Mouse (Mus musculus) urinary bladder, postnatal 10 days (tissue): ENCODE measurements at regions not wholly inside any gene's neighbourhood (a gene's known extent, or its start where the extent isn't known, plus 50 kb on each side); places are given as distances from the start of the nearest gene placed in this dataset.
A peak's percentile ranks its signal among the peaks of the same experiment; 100 is the strongest.

Experiments
- DNase-seq: peaks from one replicate; pipeline ENCODE4 v3.0.0; 2022; ENCODE audit warnings: low spot score

- DNase-seq = no peak
Measured at GRCm38 (mm10) chr14:25299673-25300190, 159.3 kb upstream of the Zmiz1 start.

- no peak for DNase-seq
Measured at GRCm38 (mm10) chr14:25301336-25302031, 157.5 kb upstream of the Zmiz1 start.

- DNase-seq = no peak
Measured at GRCm38 (mm10) chr14:25304391-25304851, 154.6 kb upstream of the Zmiz1 start.

- no peak for DNase-seq
Measured at GRCm38 (mm10) chr14:25306166-25306565, 152.8 kb upstream of the Zmiz1 start.

- no peak for DNase-seq
Measured at GRCm38 (mm10) chr14:25306961-25307654, 151.9 kb upstream of the Zmiz1 start.

- no peak for DNase-seq
Measured at GRCm38 (mm10) chr14:25308051-25308450, 150.9 kb upstream of the Zmiz1 start.

GRCm38 (mm10) chr14:25310671-25311151 is 148.3 kb upstream of the Zmiz1 start:
- DNase-seq = no peak

GRCm38 (mm10) chr14:25311475-25311874 is 147.5 kb upstream of the Zmiz1 start:
- DNase-seq = no peak

GRCm38 (mm10) chr14:25312135-25312534 is 146.8 kb upstream of the Zmiz1 start:
- no peak for DNase-seq

GRCm38 (mm10) chr14:25312814-25313426 is 146.1 kb upstream of the Zmiz1 start:
- no peak for DNase-seq

GRCm38 (mm10) chr14:25313693-25314240 is 145.2 kb upstream of the Zmiz1 start:
- DNase-seq = no peak

GRCm38 (mm10) chr14:25316491-25316890 is 142.5 kb upstream of the Zmiz1 start:
- DNase-seq = no peak

GRCm38 (mm10) chr14:25317680-25318471 is 141.1 kb upstream of the Zmiz1 start:
- DNase-seq = peak; percentile 32

GRCm38 (mm10) chr14:25318909-25319308 is 140.1 kb upstream of the Zmiz1 start:
- DNase-seq = peak; percentile 4

- DNase-seq = no peak
Measured at GRCm38 (mm10) chr14:25320141-25320540, 138.8 kb upstream of the Zmiz1 start.

- no peak for DNase-seq
Measured at GRCm38 (mm10) chr14:25323542-25324484, 135.2 kb upstream of the Zmiz1 start.

- no peak for DNase-seq
Measured at GRCm38 (mm10) chr14:25325887-25326286, 133.1 kb upstream of the Zmiz1 start.

- DNase-seq = no peak
Measured at GRCm38 (mm10) chr14:25328230-25328629, 130.8 kb upstream of the Zmiz1 start.

- DNase-seq = no peak
Measured at GRCm38 (mm10) chr14:25334186-25334585, 124.8 kb upstream of the Zmiz1 start.

- DNase-seq = no peak
Measured at GRCm38 (mm10) chr14:25336875-25337274, 122.1 kb upstream of the Zmiz1 start.
